Mouse (Mus musculus) E14TG2a.4 (cell line): ENCODE data around the gene Smox.

Experiments
- CTCF ChIP-seq: conservative IDR thresholded peaks from 2 replicates; pipeline ENCODE4 v1.5.1; 2014; ENCODE audit warnings: low read length
- NANOG ChIP-seq: IDR thresholded peaks from 2 replicates; pipeline ENCODE4 v1.6.1; 2014; ENCODE audit warnings: borderline replicate concordance, low read length, mixed read lengths
- POU5F1 ChIP-seq: IDR thresholded peaks from 2 replicates; pipeline ENCODE4 v1.6.1; 2014; ENCODE audit warnings: low read length, borderline replicate concordance

GRCm38 (mm10) chr2:131550474-131550873 is 59.2 kb downstream of the Smox start:
- TF ChIP-seq CTCF (no peak), NANOG (no peak), POU5F1 (no peak)
